Mouse (Mus musculus) stomach, postnatal 0 days (tissue): ENCODE data around the gene Abhd16a. TPM values are rescaled to one million over a fixed set of nuclear protein-coding genes. Genes with fewer than 3 reads are reported as not detected.

ENCODE experiments used
- ATAC-seq: fragments of 200-750 bp; cut with Nextera tagmentation; 2 replicates; pipeline ENCODE4 v1.8.0; 2017; ENCODE audit not compliant: low FRiP score, low TSS enrichment
- DNase-seq: peaks from one replicate; pipeline ENCODE4 v3.0.0-alpha.2; 2016; ENCODE audit warnings: low spot score
- H3K27ac ChIP-seq: fragments of 300-500 bp; sonication (generic); replicated peaks from 2 replicates; pipeline ENCODE4 v1.5.1; 2014; ENCODE audit warnings: mild to moderate bottlenecking, control low read depth
- H3K27me3 ChIP-seq: fragments of 300-500 bp; sonication (generic); 2 replicates; pipeline ENCODE4 v1.6.1; 2014; ENCODE audit warnings: low read length; ENCODE audit not compliant: control insufficient read depth, insufficient read depth
- H3K36me3 ChIP-seq: fragments of 300-500 bp; sonication (generic); 2 replicates; pipeline ENCODE4 v1.6.1; 2014; ENCODE audit warnings: low read length, mixed read lengths; ENCODE audit not compliant: control insufficient read depth, insufficient read depth
- H3K4me1 ChIP-seq: fragments of 300-500 bp; sonication (generic); replicated peaks from 2 replicates; pipeline ENCODE4 v1.6.1; 2014; ENCODE audit warnings: antibody characterized with exemption; ENCODE audit not compliant: control insufficient read depth, insufficient read depth
- H3K4me2 ChIP-seq: fragments of 300-500 bp; sonication (generic); replicated peaks from 2 replicates; pipeline ENCODE4 v1.6.1; 2014; ENCODE audit warnings: low read depth, mild to moderate bottlenecking, control low read depth, moderate library complexity
- H3K4me3 ChIP-seq: fragments of 300-500 bp; sonication (generic); 2 replicates; pipeline ENCODE4 v1.5.1; 2014; ENCODE audit warnings: low read depth, low read length, control low read depth
- H3K9ac ChIP-seq: fragments of 300-500 bp; sonication (generic); 2 replicates; pipeline ENCODE4 v1.6.1; 2014; ENCODE audit warnings: mild to moderate bottlenecking, low read length, control low read depth, mixed read lengths
- H3K9me3 ChIP-seq: fragments of 300-500 bp; sonication (generic); 2 replicates; pipeline ENCODE4 v1.6.1; 2016; ENCODE audit warnings: low read length; ENCODE audit not compliant: control insufficient read depth
- CTCF ChIP-seq: IDR thresholded peaks from 2 replicates; pipeline ENCODE4 v1.5.1; 2016; ENCODE audit warnings: antibody characterized with exemption, low read depth, mild to moderate bottlenecking, moderate library complexity
- EP300 ChIP-seq: optimal IDR thresholded peaks from 2 replicates; pipeline ENCODE3; 2016; ENCODE audit warnings: antibody characterized with exemption
- WGBS: fragments of 180-500 bp; shearing (Covaris S2); extraction: QIAGEN DNeasy Blood & Tissue Kit; methylation state at CpG from one replicate; pipeline ENCODE4 v1.1.7; 2014; 5-methylcytosine and 5-hydroxymethylcytosine counted together
- polyA plus RNA-seq: library from polyadenylated mRNA; unstranded; fragments of >200 nt; fragmentation: Nextera tagmentation; extraction: Ambion mirVana; gene quantifications from 2 replicates; pipeline ENCODE4 v1.2.1, GENCODE M21; 2015

The Abhd16a gene
- polyA plus RNA-seq, 1 experiment from 2014 or later = 74.2 TPM

DNA sequence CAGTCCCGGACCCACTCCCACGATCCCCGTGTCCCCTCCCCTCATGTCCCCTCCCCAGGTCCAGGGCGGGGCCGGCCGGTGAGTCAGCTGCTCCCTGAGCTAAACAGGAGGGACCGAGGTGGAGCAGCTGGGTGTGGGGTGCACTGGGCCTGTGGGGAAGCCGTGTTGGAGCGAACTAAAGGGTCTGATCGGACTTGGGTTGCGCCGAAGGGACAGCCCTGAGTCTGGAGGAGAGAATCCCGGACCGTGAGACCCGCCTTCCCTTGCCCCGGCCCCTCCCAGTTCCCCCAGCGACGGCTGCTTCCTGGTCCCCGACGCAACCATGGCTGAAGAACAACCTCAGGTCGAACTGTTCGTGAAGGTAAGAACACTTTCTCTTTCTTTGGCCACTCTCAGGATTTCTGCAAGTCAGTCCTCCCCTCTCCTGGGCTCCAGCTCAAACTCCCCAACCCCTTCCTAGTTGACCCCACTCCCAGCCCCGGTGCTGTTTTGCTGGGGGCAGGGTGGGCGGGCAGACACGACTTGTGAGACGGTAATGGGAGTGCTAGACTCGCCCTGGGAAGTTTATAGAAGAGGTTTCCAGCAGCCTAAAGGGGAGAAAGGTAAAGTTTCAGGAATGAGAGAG lies 38.8 kb upstream of the Abhd16a start:
- 0% methylated on average over 27 of the region's 27 CpGs for WGBS
- Histone ChIP-seq H3K27ac (peak overlapping the region; percentile 99), H3K4me2 (peak overlapping the region; percentile 83), H3K9ac (peak overlapping the region; percentile 88), H3K9me3 (no peaks in the 10 kb centered on the region), H3K4me1 (peaks cover 12% of the 10 kb centered on the region; the same call in 1 of the 2 replicates), H3K4me3 (peak overlapping the region; percentile 72), H3K36me3 (peaks cover 18% of the 10 kb centered on the region), H3K27me3 (no peaks in the 10 kb centered on the region)
- ATAC-seq (peak; percentile 45), DNase-seq (peak; percentile 85)
- TF ChIP-seq EP300 = peak; percentile 11
- no peak for TF ChIP-seq CTCF

DNA sequence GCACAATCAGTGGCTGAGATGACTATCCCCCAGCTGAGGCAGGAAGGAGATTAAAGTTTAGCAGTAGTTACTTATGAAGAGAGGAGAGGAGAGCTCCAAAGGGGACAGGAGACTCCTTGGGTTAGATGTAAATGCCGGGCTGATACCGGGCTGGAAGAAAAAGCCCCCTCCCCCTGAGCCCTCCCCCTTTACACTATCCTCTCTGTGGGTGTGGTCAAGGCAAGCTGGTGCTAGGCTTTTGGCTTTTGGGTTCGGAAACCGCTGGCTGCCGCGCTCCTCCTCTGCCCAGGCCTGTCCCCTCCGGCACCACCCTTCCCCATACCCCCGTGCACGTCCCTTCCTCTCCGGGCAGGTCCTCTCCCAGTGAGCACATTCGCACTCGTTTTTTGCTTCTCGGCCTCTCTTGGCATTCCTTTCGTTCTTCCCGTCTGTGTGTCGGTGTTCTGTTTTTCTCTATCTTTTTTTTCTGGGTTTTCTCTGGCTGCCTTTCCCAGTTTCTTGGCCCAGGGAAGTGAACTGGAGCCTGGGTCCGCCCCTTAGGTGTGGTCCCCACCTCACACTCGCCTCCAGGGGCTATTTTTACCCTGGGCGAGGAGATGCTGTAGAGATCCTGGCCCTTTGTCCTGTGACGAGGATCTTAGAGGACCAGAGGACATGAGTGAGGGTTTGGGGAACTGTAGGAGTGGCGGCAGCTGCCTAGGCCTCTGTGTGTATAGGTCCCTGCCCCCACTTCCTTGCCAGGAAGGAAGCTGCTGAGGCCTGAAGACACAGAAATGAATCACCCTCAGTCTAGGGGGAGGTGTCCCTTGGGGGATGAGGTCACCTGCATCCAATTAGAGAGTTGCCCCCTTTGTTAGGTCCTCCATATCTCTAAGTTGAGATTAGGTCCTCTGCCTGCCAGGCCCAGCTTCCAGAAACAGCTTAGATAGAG lies 37.6 kb upstream of the Abhd16a start:
- Histone ChIP-seq H3K36me3 (peaks cover 27% of the 10 kb centered on the region), H3K4me1 (peaks cover 12% of the 10 kb centered on the region; the same call in 1 of the 2 replicates), H3K27ac (peak overlapping the region; percentile 99), H3K4me2 (peak overlapping the region; percentile 83), H3K9ac (peak overlapping the region; percentile 88), H3K9me3 (no peaks in the 10 kb centered on the region), H3K27me3 (no peaks in the 10 kb centered on the region), H3K4me3 (peak overlapping the region; percentile 72)
- DNase-seq = peak; percentile 81
- WGBS = 0% methylated on average over 19 of the region's 21 CpGs
- 0 out of 2 replicates have a peak, but pooled peaks have one; percentile 2 for TF ChIP-seq CTCF
- no peak for TF ChIP-seq EP300
- ATAC-seq = peak; percentile 80

DNA sequence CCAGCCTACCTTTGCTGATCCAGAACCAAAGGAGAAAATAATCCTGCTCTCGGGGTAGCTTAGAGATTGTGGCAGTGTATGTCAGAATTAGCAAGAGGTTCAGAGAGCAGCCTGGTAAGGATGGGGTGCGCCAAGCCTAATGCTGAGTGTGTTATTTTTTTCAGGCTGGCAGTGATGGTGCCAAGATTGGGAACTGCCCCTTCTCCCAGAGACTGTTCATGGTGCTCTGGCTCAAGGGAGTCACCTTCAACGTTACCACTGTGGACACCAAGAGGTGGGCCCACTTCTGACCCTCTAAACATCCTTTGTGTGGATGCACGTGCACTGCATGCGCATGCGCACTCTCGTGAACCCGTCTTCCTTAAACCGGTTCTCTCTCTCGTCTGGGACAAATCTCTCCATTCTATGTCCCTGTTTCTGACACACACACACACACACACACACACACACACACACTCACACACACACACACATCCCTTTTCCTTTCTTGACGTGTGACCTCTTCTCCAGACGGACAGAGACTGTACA lies 36.7 kb upstream of the Abhd16a start:
- DNase-seq (no peak), ATAC-seq (no peak)
- Histone ChIP-seq H3K4me3 (peak overlapping the region; percentile 72), H3K27ac (peak overlapping the region; percentile 99), H3K9me3 (no peaks in the 10 kb centered on the region), H3K27me3 (no peaks in the 10 kb centered on the region), H3K9ac (peak overlapping the region; percentile 88), H3K4me1 (peaks cover 12% of the 10 kb centered on the region; the same call in 1 of the 2 replicates), H3K4me2 (peak overlapping the region; percentile 83), H3K36me3 (peaks cover 29% of the 10 kb centered on the region)
- TF ChIP-seq EP300 = no peak
- no peak for TF ChIP-seq CTCF
- WGBS = 57% methylated on average over 12 of the region's 12 CpGs

DNA sequence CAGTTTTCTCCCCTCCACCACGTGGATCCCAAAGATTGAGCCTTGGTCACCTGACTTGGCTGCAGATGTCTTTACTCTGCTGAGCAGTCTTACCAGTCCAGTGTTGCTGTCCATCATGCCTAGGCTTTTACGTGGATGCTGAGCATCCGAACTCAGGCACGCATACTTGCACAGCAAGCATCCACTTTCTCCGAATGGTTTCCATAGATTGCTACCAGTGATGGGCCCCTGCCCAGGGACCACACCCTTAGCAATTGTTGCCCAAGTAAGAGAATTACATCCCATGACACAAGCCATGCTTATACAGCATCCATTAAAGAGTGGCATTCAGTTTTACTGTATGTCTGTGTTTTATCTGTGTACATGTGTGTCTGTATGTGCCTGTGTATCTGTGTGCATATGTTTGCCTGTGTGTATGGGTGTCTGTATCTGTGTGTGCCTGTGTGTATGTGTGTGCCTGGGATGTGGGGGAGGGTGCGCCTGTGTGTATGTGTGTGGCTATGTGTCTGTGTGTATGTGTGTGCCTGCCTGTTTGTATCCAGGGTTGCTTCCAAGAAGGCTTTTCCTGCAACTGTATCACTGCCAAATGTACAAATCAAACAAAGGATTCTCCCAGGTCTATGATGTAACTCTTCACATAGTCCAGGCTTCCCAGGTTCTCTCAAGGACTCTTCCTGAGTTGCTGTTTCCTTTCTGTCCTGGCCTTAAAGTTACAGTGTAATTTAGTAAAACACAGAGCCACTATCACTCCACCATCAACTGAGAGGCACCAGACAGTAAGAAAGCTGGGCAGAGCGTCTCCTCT lies 33.2 kb upstream of the Abhd16a start:
- Histone ChIP-seq H3K9me3 (no peaks in the 10 kb centered on the region), H3K27me3 (no peaks in the 10 kb centered on the region), H3K36me3 (peaks cover 36% of the 10 kb centered on the region), H3K4me1 (0 out of 2 replicates have a peak, but pooled peaks cover 4% of the 10 kb centered on the region), H3K4me2 (no peak overlapping the region), H3K27ac (no peak overlapping the region), H3K9ac (no peak overlapping the region), H3K4me3 (no peak overlapping the region)
- DNase-seq = no peak
- no peak for TF ChIP-seq EP300
- TF ChIP-seq CTCF = no peak
- WGBS = 83% methylated on average over 7 of the region's 7 CpGs
- no peak for ATAC-seq

DNA sequence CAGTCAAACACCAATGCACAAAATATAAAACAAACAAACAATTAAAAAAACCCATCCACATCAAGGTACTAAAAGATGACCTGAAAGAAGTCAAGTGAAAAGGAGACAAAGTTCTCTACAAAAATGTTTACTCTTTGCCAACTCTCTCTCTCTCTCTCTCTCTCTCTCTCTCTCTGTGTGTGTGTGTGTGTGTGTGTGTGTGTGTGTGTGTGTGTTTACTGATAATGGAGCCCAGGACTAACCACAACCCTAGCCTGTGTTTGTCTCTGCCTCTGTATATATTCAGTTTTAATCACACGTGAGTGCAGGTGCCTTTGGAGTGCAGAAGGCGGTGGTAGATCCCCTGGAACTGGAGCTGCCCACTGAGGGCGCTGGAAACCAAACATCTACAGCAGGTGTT lies 32.0 kb upstream of the Abhd16a start:
- Histone ChIP-seq H3K4me1 (0 out of 2 replicates have a peak, but pooled peaks cover 2% of the 10 kb centered on the region), H3K9me3 (no peaks in the 10 kb centered on the region), H3K4me2 (no peak overlapping the region), H3K9ac (no peak overlapping the region), H3K27ac (no peak overlapping the region), H3K36me3 (peaks cover 40% of the 10 kb centered on the region), H3K4me3 (no peak overlapping the region), H3K27me3 (no peaks in the 10 kb centered on the region)
- DNase-seq (no peak), ATAC-seq (no peak)
- TF ChIP-seq CTCF = no peak
- TF ChIP-seq EP300 = no peak
- 60% methylated on average over 3 of the region's 3 CpGs for WGBS
